Mouse (Mus musculus) embryonic stem cell, embryonic (primary cell): ENCODE results near the gene Hist1h4d.

ENCODE experiments used
- CTCF ChIA-PET, 4 experiments: fragments of 300-600 bp in 2 of 4; fragments of 350-600 bp in 2 of 4; sonication (Branson Sonifier 250); formaldehyde crosslinking; loops; one replicate each; lab custom pipeline; 2022; ENCODE audit warnings: inconsistent platforms in 2 of 4; lab: Charles Lee
- POLR2A ChIA-PET, 4 experiments: fragments of 300-600 bp in 2 of 4; fragments of 350-600 bp in 2 of 4; sonication (Branson Sonifier 250); formaldehyde crosslinking; loops; one replicate each; lab custom pipeline; 2022; ENCODE audit warnings: antibody characterized with exemption in 4 of 4, inconsistent platforms in 1 of 4; lab: Charles Lee

The Hist1h4d gene

DNA sequence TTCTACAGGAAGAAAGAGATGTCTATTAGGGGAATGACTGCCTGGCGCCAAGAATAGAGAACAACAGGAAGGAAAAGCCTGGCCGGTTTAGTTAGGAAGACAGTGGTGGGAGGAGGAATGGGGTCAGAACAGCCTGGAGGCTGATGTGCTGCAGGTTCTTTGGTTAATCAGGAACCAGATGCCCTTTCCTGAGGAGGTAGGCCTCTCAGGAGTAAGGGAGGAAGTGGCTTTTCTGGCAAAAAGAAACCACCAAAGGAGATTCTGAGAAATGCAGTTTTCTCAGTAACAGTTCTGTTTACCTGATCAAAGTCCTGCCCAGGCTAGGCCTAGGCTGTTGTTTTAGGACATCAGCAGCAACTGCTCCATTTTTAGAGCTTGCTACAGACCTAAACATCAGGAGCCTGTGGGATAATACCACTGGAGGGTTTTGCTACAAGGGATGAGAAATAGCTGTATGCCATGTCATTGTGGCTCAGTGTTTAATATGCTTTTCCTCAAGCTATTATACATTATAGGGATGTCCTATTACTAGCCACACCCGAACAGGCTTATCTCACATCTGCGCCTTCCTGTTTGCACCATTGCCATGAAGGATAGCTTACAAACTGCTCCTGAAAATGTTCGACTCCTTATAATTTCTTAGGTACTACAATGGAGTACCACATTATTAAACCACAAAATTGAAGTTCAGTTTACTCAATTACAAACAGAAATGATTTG lies 11.8 kb downstream of the Hist1h4d start:
- CTCF ChIA-PET = interaction anchor here in 2 of 4 experiments (0.5 to 1.6 kb wide), 2 partner anchors 8 to 192 kb away, joined by 3 to 7 read pairs; no protein-coding TSS in a partner anchor
- POLR2A ChIA-PET = interaction anchor here in 3 of 4 experiments (0.5 to 29.6 kb wide), 28 partner anchors 8 to 1550 kb away, joined by 3 to 794 read pairs (median 6); partner anchors contain the start of genes Hist1h4d (in 3 of the 3), Hist1h1e (in 2 of the 3), Hist1h2ac (in 2 of the 3) and Hist1h2ae (in 2 of the 3)

DNA sequence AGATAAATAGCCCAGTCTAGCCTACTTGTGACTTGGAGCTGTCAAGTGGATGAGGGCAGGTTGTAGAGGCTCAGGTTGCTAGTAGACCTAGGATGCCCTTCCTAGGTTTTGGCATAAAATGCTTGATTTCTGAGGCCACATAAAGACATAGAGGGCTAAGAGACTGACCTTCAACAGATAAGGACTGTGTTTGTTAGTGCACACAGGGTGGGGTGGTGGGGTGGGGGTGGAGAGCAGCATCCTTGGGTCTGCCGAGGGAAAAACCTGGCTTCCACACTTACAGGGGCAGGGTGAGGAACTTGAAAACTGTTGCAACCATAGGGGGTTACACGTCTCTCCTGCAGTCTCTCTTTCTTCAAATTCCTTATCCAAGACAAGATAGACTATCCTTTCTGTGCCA lies 13.8 kb downstream of the Hist1h4d start:
- ChIA-PET POLR2A (interaction anchor here (0.5 to 29.6 kb wide), 32 partner anchors 8 to 1729 kb away, joined by 3 to 794 read pairs (median 6); partner anchors contain the start of genes Hist1h4d (in 3 of the 4), Hist1h2ac (in 2 of the 4), Hist1h2ae (in 2 of the 4) and Hist1h2af (in 2 of the 4)), CTCF (interaction anchor here in 1 of 4 experiments (1.1 kb wide), 1 partner anchor 171 kb away, joined by 3 read pairs; no protein-coding TSS in a partner anchor)

DNA sequence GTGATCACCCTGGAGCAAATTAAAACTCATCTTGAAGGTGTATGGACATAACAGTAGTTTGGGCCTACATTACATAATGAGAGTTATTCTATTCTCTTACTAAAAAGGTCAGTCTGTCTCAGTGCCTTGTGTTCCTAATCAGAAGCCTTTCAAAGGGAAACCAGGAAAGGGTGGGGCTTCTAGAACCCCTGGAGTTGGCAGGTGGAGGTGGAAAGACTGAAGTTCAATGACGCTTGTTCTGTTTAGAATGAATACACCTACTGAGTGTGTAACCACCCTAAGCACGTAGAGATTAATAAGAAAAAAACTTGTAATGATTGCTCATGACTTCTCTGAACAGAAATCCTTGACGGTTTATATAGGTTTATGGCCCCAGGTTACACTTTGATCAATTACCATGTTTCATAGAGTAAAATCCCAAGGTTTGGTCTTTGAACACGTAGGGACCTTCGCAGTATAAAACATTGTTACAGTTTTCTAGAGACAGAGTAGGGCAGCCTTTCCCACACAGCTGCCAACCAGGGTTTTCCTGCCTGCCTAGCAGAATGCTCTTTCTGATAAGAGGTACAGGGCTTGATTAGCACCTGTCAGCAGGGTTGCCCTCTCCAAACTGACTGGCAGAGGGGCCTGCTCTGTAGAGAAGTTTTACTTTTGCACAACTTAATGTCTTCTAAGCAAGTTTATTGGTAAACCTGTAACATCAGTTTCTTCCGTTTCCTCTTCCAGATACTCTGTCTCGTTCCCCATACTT lies 14.4 kb downstream of the Hist1h4d start:
- ChIA-PET POLR2A (interaction anchor here (0.5 to 29.6 kb wide), 28 partner anchors 8 to 1730 kb away, joined by 3 to 794 read pairs (median 6); partner anchors contain the start of genes Hist1h4d (in 3 of the 4), Hist1h2ac (in 2 of the 4), Hist1h2ae (in 2 of the 4) and Hist1h2af (in 2 of the 4)), CTCF (interaction anchor here in 1 of 4 experiments (1.1 kb wide), 1 partner anchor 171 kb away, joined by 3 read pairs; no protein-coding TSS in a partner anchor)

DNA sequence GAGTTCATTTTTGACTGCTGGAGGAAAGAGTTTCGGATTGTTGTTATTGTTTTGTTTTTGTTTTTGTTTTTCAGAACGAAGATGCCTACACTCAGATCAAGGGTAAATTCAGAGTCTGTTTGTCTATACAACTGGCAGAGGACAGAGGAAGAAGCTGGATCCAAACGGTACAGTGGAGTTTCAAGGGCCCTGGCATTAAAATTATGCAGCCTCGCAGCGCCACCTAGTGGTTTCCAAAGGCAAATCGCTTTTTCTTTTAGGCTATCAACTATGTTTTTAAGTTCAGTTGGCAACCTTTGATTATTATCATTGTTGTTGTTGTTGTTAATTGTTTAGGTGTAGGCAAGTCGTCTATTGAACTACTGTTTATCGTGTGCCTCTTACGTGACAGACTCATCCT lies 16.6 kb downstream of the Hist1h4d start:
- POLR2A ChIA-PET = interaction anchor here (0.6 to 29.6 kb wide), 34 partner anchors 12 to 291 kb away, joined by 3 to 794 read pairs (median 4); partner anchors contain the start of genes Hist1h2ae (in 3 of the 4), Hist1h2bg (in 3 of the 4), Hist1h4d (in 3 of the 4) and Hist1h2ac (in 2 of the 4)
- CTCF ChIA-PET = interaction anchor here in 3 of 4 experiments (0.5 to 3.3 kb wide), 17 partner anchors 11 to 684 kb away, joined by 3 to 13 read pairs (median 4); partner anchors contain the start of genes Abt1 (in 1 of the 3) and Hist1h2be (in 1 of the 3)

DNA sequence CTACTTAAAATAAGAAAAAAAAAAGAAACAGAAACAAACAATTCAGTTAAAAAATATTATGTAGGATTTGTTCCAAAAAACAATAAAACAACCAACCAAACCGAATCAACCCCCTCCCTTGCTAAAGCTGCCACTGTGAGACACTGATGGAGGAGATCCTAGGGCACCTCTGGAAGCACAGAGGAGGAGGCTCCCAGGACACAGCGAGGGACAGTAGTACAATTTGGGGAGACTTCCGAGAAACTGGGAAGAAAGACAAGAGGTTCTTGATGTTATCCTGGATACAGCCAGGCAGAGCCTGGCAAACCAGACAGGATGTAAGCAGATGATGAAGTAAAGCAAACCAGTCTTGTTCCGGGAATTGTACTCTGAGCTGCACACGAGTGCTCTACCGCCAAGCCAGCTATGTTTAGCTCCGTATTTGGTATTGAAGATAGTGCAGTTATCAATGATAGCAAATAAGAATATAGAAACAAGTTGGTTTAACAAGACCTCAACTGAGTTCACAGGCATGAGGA lies 21.8 kb downstream of the Hist1h4d start:
- CTCF ChIA-PET = interaction anchor here in 2 of 4 experiments (0.6 kb wide), 2 partner anchors 53 to 168 kb away, joined by 3 to 4 read pairs; no protein-coding TSS in a partner anchor
- POLR2A ChIA-PET = interaction anchor here (0.6 to 29.6 kb wide), 21 partner anchors 8 to 202 kb away, joined by 3 to 794 read pairs (median 5); partner anchors contain the start of genes Hist1h2be (in 3 of the 4), Hist1h2ac (in 2 of the 4), Hist1h2ae (in 2 of the 4) and Hist1h2bc (in 2 of the 4)

DNA sequence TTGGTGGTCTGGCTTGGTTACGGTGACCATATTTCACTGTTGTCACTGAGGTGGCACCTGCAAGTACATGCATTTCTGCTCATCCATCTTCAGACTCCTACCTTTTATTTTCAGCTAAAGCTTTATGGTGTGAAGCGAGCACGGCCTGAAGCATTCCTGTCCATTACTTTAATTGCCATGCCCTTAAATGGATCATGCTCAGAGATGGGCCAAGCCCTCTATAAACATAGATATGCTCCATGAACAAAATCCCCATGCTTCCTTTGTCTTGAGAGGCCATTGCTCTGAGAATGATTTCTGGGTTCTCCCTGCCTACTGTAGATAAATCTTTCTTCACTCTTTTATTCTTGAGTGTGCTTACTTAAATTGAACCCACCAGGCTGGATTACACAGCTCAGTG lies 23.1 kb downstream of the Hist1h4d start:
- POLR2A ChIA-PET = interaction anchor here in 3 of 4 experiments (0.7 to 29.6 kb wide), 14 partner anchors 10 to 80 kb away, joined by 3 to 794 read pairs (median 4); partner anchors contain the start of genes Hist1h2be (in 2 of the 3), Hist1h4h (in 2 of the 3), Hist1h1e (in 1 of the 3) and Hist1h2ac (in 1 of the 3)

DNA sequence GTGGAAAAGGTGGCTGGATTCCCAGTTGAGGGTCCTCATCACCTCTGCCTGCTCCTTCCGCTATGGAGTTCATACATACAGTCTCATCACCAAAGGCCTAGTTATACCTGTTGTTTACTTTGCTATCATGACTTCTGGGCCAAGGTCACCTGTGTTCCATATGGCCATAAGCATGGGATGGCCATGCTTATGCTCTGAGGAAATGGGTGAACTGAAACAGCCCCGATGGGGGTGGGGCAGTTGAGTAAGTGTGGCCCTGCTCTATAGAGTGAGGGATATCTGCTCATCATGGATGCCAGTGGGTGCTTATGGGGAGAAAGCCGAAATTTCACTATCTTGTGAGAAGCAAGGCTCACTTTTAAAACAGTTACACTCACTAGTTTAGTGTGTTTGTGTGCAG lies 23.7 kb downstream of the Hist1h4d start:
- ChIA-PET CTCF (no interaction called here), POLR2A (interaction anchor here (0.8 to 29.6 kb wide), 18 partner anchors 10 to 91 kb away, joined by 3 to 794 read pairs (median 4); partner anchors contain the start of genes Hist1h2be (in 2 of the 4), Hist1h4h (in 2 of the 4), Hist1h1e (in 1 of the 4) and Hist1h2ac (in 1 of the 4))

More for the DNA sequence above, 23.1 kb downstream of the Hist1h4d start:
- CTCF ChIA-PET = no interaction called here

DNA sequence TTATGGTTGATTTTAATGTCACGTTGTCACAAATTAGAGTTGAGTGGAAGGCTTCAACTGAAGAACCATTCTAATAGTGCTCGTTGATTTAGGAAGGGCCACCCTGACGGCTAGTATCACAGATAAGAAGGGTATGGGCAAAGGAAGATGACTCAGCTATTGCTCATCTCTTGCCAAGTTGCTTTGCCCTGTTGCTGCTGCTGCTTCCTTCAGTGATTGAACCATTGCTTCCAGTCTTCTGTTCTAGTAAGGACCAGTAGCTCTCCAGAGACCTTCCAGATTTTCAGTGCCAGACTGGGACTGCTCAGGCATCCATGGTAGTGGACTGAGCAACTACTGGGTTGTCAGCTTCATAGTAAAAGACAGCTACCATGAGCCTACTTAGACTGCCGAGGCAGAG lies 27.8 kb downstream of the Hist1h4d start:
- ChIA-PET CTCF (no interaction called here), POLR2A (interaction anchor here in 3 of 4 experiments (1.0 to 2.7 kb wide), 13 partner anchors 8 to 130 kb away, joined by 3 to 25 read pairs (median 5); partner anchors contain the start of genes Hist1h2be (in 3 of the 3), Hist1h1e (in 2 of the 3), Hist1h1c (in 1 of the 3) and Hist1h2ac (in 1 of the 3))

DNA sequence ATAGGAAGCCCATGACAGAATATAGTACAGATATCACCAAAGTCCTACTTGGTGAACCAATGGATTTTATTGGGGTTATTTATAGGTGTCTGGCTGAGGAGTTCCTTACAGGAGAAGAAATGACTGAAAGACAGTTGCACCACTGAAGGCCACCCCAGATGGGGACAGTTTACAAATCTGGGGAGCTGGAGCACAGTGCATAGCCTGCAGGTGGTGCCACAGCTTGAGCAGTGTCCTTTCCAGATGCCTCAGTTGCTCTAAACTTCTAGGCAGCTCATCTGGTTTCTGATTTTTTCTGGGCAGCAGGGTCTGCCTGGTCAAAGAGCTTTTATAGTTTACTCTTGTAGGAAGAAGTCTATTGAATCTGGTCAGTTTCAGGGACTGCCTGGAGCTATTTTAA lies 28.4 kb downstream of the Hist1h4d start:
- CTCF ChIA-PET = interaction anchor here in 3 of 4 experiments (0.7 to 1.2 kb wide), 3 partner anchors 12 to 83 kb away, joined by 3 to 5 read pairs (median 4); no protein-coding TSS in a partner anchor

DNA sequence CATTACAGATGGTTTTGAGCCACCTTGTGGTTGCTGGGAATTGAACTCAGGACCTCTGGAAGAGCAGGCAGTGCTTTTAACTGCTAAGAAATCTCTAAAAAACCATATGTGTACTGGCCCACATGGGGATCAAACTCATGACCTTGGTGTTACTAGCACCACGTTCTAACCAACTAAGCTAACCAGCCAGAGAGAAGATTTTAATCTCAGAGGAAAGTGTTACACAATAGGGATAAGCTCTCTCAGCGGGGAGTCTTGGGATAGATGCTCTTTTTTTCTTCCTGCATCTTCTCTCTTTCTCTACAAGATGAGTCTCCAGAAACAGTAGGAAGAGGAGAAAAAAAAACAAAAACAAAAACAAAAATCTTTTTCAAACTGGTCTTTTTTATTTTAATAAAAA lies 29.0 kb downstream of the Hist1h4d start:
- ChIA-PET POLR2A (interaction anchor here in 3 of 4 experiments (0.7 to 2.7 kb wide), 20 partner anchors 9 to 1272 kb away, joined by 3 to 25 read pairs (median 4); partner anchors contain the start of genes Hist1h2be (in 3 of the 3), Hist1h1e (in 2 of the 3), Hist1h2ac (in 2 of the 3) and Hist1h2bc (in 2 of the 3)), CTCF (interaction anchor here in 3 of 4 experiments (0.7 to 1.2 kb wide), 3 partner anchors 11 to 84 kb away, joined by 3 to 5 read pairs (median 4); no protein-coding TSS in a partner anchor)

More for the DNA sequence above, 28.4 kb downstream of the Hist1h4d start:
- POLR2A ChIA-PET = interaction anchor here in 3 of 4 experiments (0.7 to 2.7 kb wide), 22 partner anchors 9 to 1271 kb away, joined by 3 to 25 read pairs (median 4); partner anchors contain the start of genes Hist1h2be (in 3 of the 3), Hist1h1e (in 2 of the 3), Hist1h2ac (in 2 of the 3) and Hist1h2bc (in 2 of the 3)

DNA sequence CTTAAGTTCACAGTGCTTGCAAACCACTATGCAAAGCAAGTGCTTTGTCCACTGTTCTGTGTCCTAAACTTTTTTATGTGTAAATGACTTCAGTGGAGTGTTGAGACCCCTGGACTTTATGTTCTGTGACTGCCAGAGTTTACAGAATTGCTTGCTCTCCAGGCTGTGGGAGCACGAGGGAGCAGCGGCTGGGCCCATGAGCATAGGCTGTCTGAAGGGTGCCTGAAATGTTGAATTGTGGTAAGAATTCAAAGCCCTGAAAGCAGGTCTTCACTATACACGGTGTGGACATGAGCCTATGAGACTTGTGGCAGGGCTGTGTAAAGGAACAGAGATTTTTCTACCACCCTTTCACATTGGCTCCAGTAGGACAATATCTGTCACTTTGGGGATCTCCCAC lies 30.2 kb downstream of the Hist1h4d start:
- ChIA-PET CTCF (no interaction called here), POLR2A (interaction anchor here in 2 of 4 experiments (1.1 to 1.9 kb wide), 4 partner anchors 10 to 72 kb away, joined by 3 to 9 read pairs (median 6); partner anchors contain the start of genes Hist1h2be (in 2 of the 2), Hist1h2ac (in 1 of the 2) and Hist1h2bc (in 1 of the 2))

DNA sequence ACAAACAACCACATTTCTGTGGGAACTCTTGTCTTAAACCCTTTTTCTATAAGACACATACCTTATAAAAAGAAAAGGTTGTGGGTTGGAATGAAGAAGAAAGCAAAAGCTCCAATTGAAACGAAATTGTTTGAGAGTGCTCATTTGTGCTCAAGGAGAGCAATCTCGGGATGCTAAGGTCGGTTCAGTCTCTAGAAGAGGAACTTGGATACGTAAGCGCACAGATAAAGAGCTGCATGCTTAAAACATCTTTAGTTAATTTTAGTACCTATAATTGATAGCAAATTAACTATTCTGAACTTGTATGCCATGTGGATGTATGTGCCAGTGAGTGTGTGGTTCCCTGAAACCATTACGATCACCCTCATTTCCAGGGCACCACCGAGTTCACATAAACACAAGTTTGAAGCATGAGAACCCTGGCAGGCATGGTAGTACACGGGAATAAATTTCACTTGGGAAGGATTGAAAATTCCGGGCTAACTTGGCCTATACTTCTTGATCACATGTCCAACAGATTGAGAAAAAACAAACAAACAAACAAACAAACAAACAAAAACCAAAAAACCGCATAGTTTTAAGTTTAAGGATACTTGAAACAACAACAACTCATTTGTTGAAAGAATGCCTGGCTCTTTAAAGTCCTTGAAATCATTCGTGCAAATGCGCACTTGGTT lies 38.8 kb downstream of the Hist1h4d start:
- POLR2A ChIA-PET = interaction anchor here (0.9 to 10.9 kb wide), 62 partner anchors 8 to 1585 kb away, joined by 3 to 192 read pairs (median 16); partner anchors contain the start of genes Hist1h2ac (in 4 of the 4), Hist1h2bc (in 4 of the 4), Hist1h1c (in 3 of the 4) and Hist1h4c (in 3 of the 4)
- CTCF ChIA-PET = no interaction called here

DNA sequence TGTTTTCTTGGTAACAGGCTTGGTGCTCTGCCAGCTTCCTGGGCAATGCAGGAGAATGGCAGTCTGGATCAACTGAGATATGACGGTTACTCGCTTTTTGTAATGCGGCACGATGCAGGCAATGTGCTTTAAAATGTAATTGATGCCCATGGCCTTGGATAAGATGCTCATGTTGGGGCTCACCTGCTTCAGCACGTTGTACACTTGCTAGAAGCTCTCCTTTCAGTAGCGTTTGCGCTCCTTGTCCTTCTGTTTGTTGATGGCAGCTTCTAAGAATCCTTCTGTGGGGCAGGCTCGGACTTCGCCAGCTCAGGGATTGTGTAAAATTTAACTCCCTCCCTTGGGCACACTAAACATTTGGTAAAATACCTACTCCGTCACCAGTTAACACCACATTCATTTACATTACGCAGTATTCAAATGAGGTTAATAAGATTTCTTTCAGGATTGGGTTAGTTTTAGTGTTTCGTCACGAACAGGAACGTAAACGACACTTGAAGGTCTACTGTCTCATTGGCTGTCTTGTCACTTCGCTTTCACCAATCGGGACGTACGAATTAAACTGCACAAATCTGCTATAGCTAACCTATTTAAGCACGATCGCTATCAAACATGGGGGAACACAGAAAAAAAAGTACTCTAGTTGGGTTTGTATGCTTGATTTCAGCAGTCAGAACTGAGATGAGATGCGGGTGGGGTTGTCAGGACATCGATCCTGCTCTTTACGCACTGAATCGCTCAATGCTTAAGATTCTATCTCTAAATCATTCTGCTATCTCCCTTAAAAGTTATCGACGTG lies 39.5 kb downstream of the Hist1h4d start, which contains the start of gene Hist1h2be:
Hist1h2be (minus strand) TSS at position 392 of the 799 bp plus-strand sequence.
- ChIA-PET POLR2A (interaction anchor here (0.6 to 10.9 kb wide), 142 partner anchors 9 to 1868 kb away, joined by 3 to 192 read pairs (median 6); partner anchors contain the start of genes Hist1h1c (in 4 of the 4), Hist1h2ac (in 4 of the 4), Hist1h2bc (in 4 of the 4) and Hist1h4d (in 4 of the 4)), CTCF (interaction anchor here (0.6 to 1.6 kb wide), 9 partner anchors 10 to 1691 kb away, joined by 3 to 8 read pairs (median 4); partner anchors contain the start of gene Hist1h4c (in 2 of the 4))

DNA sequence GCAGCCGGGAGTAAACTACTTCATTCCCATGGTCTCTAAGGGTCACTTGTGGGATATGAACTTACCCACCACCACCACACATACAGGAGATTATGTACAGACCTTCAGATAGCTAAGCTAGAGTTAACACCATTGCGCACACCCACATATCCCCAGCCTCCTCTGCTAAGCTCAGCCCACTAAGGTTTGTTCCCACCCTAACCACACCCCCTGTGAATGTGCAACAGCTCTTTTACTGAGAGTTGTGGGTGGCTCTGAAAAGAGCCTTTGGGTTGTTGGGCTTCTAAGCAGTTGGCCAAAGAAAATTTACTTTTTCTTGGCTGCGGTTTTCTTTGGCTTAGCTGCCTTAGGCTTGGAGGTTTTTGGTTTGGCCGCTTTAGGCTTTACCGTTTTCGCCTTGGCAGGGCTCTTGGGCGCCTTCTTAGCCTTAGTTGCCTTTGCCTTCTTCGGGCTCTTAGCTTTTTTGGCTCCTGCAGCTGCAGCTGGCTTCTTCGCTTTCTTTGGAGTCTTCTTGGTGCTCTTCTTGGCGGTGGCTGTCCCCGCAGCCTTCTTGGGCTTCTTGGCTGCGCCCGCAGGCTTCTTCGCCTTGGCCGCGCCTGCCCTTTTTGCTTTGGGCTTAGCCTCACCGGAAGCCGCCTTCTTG lies 40.3 kb downstream of the Hist1h4d start:
- CTCF ChIA-PET = interaction anchor here (0.6 to 1.6 kb wide), 11 partner anchors 9 to 1692 kb away, joined by 3 to 8 read pairs (median 4); partner anchors contain the start of gene Hist1h4c (in 2 of the 4)
- POLR2A ChIA-PET = interaction anchor here (0.6 to 10.9 kb wide), 138 partner anchors 8 to 1868 kb away, joined by 3 to 192 read pairs (median 6); partner anchors contain the start of genes Hist1h1c (in 4 of the 4), Hist1h2ac (in 4 of the 4), Hist1h2ae (in 4 of the 4) and Hist1h2bc (in 4 of the 4)
